Mouse (Mus musculus): Measurements from ENCODE around the gene Hbb-bt.
"Not testable (repeated sequence)": the region's sequence is repeated elsewhere in the genome, so short reads cannot be mapped to it uniquely, and the experiment has no call there.

Gene Hbb-bt

GRCm38 (mm10) chr7:103813766-103814165 lies at the start of gene Hbb-bt:
TSS of gene Hbb-bt (minus strand) at chr7:103813996.
- DNase-seq (ENCODE audit: low read depth, low spot score) = no peak

- DNase-seq (ENCODE audit: low read depth, low spot score) = peak; percentile 12
Observed at GRCm38 (mm10) chr7:103861531-103861930, 47.7 kb upstream of the Hbb-bt start.

GRCm38 (mm10) chr7:103860855-103861254 lies 47.1 kb upstream of the Hbb-bt start:
- DNase-seq (ENCODE audit: low read depth, low spot score) = peak; percentile 96

GRCm38 (mm10) chr7:103859076-103859475 lies 45.3 kb upstream of the Hbb-bt start:
- no peak for DNase-seq (ENCODE audit: low read depth, low spot score)

- no peak for DNase-seq (ENCODE audit: low read depth, low spot score)
Observed at GRCm38 (mm10) chr7:103854669-103855068, 40.9 kb upstream of the Hbb-bt start.

GRCm38 (mm10) chr7:103853090-103853489 lies 39.3 kb upstream of the Hbb-bt start, which contains the start of gene Hbb-y:
TSS of gene Hbb-y (minus strand) at chr7:103853216.
- no peak for DNase-seq (ENCODE audit: low read depth, low spot score)

- DNase-seq (ENCODE audit: low read depth, low spot score) = no peak
Observed at GRCm38 (mm10) chr7:103844525-103845325, 30.9 kb upstream of the Hbb-bt start.

GRCm38 (mm10) chr7:103843034-103843433 lies 29.2 kb upstream of the Hbb-bt start, which contains the start of gene Hbb-bh1:
TSS of gene Hbb-bh1 (minus strand) at chr7:103843164.
- DNase-seq (ENCODE audit: low read depth, low spot score) = no peak

- DNase-seq (ENCODE audit: low read depth, low spot score) = no peak
Observed at GRCm38 (mm10) chr7:103840268-103840667, 26.5 kb upstream of the Hbb-bt start, which contains the start of gene Hbb-bh2. TSS of gene Hbb-bh2 (minus strand) at chr7:103840520.

- no peak for DNase-seq (ENCODE audit: low read depth, low spot score)
Observed at GRCm38 (mm10) chr7:103827808-103828207, 14.0 kb upstream of the Hbb-bt start, which contains the start of gene Hbb-bs. TSS of gene Hbb-bs (minus strand) at chr7:103828096.

- DNase-seq (ENCODE audit: low read depth, low spot score) = not testable (repeated sequence)
Observed at GRCm38 (mm10) chr7:103827139-103827538, 13.3 kb upstream of the Hbb-bt start.

- DNase-seq (ENCODE audit: low read depth, low spot score) = no peak
Observed at GRCm38 (mm10) chr7:103826255-103826887, 12.6 kb upstream of the Hbb-bt start.

GRCm38 (mm10) chr7:103825536-103826254 lies 11.9 kb upstream of the Hbb-bt start:
- no peak for DNase-seq (ENCODE audit: low read depth, low spot score)

- no peak for DNase-seq (ENCODE audit: low read depth, low spot score)
Observed at GRCm38 (mm10) chr7:103824597-103824996, 10.8 kb upstream of the Hbb-bt start.

- DNase-seq (ENCODE audit: low read depth, low spot score) = not testable (repeated sequence)
Observed at GRCm38 (mm10) chr7:103815085-103815484, 1.3 kb upstream of the Hbb-bt start.

GRCm38 (mm10) chr7:103813152-103813551 lies 644 bp downstream of the Hbb-bt start:
- not testable (repeated sequence) for DNase-seq (ENCODE audit: low read depth, low spot score)

GRCm38 (mm10) chr7:103812174-103812573 lies 1.6 kb downstream of the Hbb-bt start:
- DNase-seq (ENCODE audit: low read depth, low spot score) = no peak

- no peak for DNase-seq (ENCODE audit: low read depth, low spot score)
Observed at GRCm38 (mm10) chr7:103811223-103811845, 2.5 kb downstream of the Hbb-bt start.

- DNase-seq (ENCODE audit: low read depth, low spot score) = no peak
Observed at GRCm38 (mm10) chr7:103810746-103811145, 3.0 kb downstream of the Hbb-bt start.

- DNase-seq (ENCODE audit: low read depth, low spot score) = no peak
Observed at GRCm38 (mm10) chr7:103810296-103810695, 3.5 kb downstream of the Hbb-bt start.

GRCm38 (mm10) chr7:103809801-103810155 lies 4.0 kb downstream of the Hbb-bt start:
- no peak for DNase-seq (ENCODE audit: low read depth, low spot score)
